Mouse (Mus musculus): ENCODE measurements around the gene Olfr703.

GRCm38 (mm10) chr7:106876791-106877190, 33.6 kb downstream of the Olfr703 start, which contains the start of gene Olfr705:
- TF ChIP-seq CTCF (IDR thresholded peaks at IDR 0.05; ENCODE audit: extremely low read depth, insufficient read length, insufficient replicate concordance, low read depth, low read length) (no peak), POLR2A (IDR thresholded peaks at IDR 0.05; ENCODE audit: low read depth, low read length) (no peak)

All from small intestine, adult 2 months (tissue).